Mouse (Mus musculus) gonadal fat pad, adult 2 months (tissue): ENCODE results near the gene Sbno2. TPM values are rescaled to one million over a fixed set of nuclear protein-coding genes. Genes with fewer than 3 reads are reported as not detected.

Experiments
- DNase-seq: peaks from one replicate; pipeline ENCODE4 v3.0.0-alpha.2; 2012; ENCODE audit warnings: low read depth
- polyA plus RNA-seq: library from polyadenylated mRNA; depleted of rRNA; stranded (reverse); fragments of >200 nt; gene quantifications from 2 replicates; pipeline ENCODE4 v1.2.3, GENCODE M21; 2012

Gene Sbno2
- polyA plus RNA-seq, 1 experiment = 38.6 TPM

DNA sequence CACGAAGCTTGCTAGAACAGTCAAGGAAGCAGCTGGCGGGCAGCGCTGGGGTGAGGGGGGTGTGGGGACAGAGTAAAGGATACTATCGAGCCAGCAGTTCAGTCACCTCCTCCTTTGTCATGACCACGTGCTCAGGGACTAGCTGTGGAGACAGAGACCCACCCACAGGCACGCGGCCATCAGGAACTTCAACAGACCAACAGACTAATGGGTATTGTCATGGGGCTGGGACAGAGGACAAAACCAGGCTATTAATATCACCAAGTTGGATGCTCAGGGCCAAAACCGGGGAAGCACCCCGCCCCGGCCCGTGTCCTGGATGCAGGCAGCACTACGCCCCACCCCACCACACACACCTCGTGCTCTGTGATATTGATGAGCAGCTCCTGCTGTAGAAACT lies 68.5 kb downstream of the Sbno2 start:
- no peak for DNase-seq

DNA sequence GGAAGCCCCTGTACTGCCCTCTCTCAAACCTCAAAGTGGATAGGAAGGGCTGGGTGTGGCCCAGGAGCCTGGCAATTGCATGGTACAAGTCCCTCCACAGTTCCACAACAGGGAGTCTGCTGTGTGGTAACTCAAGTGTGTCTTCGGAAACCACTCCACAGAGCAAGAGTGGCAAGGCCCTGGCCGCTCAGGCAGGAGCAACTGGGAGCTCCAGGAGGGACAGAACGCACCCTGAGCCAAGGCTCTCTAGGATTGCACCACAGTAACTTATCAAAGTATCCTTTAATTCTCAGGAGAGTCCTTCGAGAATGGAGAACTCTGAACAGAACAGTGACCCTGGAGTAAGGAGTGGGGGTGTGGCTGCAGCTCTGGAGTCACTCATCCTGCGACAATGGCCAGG lies 69.7 kb downstream of the Sbno2 start:
- DNase-seq = no peak

DNA sequence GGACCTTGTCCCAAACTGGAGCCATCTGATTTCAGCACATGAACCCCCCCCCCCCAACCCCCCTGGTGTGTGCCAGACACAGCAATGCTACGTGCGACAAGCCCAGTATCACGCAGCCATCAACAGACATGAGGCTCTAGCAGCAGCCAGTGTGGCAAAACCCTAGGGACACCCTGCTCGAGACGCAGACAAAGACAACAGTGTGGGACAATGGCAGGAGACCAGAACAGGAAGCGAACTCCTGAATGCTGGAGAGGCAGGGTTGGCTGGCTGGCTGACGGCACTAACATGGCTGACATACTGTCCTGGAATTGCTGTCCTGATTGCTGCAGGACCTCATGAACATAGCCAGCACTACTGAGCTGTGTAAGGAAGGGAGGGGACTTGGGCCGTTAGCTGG lies 70.2 kb downstream of the Sbno2 start:
- no peak for DNase-seq

DNA sequence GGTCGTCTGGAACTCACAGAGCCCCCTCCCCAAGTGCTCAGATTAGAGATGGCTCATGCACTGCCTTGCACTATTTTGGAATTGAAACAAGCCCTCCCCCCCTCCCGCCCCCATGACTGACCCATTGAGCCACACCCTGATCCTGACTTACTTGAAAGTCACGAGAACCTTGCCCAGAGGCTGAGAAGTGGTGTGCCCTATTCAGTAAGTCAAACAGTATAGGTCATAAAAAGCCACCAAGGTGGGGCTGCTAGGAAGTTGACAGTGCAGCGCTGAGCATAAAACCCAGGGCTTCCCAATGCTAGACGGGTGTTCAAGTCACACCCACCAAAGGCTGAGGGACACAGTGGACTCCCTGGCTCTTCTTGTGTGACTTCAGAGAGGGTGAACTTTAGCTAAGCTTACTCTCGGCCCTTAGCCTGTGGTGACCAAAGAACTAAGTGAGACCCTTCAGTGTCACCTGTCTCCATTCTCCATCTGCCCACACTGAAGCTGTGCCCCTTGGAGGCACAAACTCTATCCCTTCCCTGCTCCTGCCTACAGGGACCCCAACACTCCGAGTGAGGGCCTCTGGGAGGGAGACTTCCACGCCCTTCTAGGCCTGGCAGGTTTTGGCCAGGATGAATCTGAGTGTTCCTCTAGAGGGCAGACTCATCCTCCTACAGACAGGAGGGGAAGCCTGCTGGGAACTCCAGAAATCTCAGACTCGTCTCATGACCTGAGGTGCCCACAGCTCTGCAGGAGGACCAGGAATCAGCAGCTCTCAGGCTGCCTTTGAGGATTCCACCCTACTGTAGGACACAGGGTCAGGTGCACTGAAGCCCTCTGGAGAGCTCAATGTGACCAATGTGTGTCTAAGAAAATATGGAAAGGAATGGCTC lies 71.6 kb downstream of the Sbno2 start:
- no peak for DNase-seq

DNA sequence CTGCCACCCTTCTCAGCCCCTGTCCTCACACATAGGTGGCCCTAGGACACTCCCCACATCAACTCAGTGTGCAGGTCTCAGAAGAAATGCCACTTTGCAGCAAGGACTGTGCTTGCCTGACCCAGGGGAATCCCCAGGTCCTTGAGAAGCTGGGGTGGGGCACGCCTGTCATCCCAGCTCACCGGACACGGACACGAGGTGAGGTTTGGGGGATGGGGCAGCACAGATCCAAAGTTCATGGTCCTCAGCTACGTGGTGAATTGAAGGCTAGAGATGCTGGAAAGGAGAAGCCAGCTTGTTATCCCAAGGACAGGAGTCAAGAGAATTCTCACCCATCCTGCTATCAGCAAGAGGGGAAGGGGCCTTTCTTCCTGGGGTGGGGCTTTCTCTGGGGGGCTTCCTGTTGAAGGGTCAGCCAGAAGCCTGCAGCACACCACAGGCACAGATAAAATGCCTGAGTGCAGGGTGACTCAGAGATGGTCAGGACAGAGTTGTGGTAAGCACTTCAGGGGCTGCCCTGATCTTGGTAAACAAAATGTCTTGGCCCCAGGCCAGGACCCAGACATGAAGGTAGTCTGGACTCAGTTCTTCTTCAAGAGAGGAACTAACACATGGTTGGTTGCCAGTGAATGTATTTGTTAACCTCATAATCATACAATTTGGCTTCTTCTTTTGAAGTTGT lies 72.4 kb downstream of the Sbno2 start:
- no peak for DNase-seq

DNA sequence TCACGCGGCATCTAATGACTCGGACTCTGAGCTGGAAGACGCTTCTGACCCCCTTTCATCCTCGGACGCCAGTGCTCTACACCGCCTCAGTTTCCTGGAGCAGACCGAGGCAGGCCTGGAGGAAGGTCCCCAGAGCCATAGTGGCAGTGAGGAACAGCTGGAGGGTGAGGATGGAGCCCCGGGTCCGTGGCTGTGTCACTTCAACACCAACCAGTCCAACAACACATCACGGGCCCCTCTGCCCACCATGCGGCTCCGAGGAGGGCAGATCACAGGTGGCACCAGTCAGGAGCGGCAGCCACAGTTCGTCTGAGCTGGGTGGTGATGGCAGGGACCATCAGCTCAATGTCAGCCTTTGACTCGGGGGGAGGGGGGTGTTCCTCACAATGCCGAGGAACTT lies 74.6 kb downstream of the Sbno2 start:
- DNase-seq = no peak

DNA sequence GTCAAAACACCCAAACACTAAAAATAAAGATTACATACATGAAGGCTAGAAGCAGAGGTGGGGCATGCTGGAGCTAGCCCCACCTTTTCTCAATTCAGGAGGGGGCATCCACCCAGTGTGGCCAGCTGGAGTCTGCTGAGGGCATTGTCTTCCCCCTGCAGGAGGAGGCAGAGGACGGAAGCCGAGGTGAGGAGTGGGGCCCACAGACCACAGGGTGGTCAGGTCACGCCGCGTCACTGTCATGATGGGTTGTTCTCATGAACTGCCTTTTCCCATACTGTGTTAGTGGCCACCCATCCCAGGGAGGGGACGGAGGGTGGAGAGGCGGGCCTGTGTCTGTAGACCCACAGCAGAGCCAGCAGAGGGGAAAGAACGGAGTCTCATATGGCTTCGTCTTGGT lies 75.2 kb downstream of the Sbno2 start:
- DNase-seq = no peak

DNA sequence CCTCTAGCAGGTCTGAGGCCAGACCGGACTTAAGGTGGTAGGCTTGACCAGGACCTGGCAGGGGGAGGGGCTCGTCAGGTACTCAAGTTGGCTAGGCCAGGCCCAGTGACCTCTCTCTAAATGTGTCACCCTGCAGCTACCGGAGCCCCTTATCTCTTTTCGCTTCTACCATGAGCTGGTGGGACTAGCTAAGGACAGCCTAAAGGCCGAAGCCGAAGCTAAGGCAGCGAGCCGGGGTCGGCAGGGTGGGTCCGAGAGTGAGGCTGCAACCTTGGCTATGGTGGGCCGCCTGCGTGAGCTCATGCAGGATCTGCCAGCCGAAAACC lies 76.9 kb downstream of the Sbno2 start:
- no peak for DNase-seq

DNA sequence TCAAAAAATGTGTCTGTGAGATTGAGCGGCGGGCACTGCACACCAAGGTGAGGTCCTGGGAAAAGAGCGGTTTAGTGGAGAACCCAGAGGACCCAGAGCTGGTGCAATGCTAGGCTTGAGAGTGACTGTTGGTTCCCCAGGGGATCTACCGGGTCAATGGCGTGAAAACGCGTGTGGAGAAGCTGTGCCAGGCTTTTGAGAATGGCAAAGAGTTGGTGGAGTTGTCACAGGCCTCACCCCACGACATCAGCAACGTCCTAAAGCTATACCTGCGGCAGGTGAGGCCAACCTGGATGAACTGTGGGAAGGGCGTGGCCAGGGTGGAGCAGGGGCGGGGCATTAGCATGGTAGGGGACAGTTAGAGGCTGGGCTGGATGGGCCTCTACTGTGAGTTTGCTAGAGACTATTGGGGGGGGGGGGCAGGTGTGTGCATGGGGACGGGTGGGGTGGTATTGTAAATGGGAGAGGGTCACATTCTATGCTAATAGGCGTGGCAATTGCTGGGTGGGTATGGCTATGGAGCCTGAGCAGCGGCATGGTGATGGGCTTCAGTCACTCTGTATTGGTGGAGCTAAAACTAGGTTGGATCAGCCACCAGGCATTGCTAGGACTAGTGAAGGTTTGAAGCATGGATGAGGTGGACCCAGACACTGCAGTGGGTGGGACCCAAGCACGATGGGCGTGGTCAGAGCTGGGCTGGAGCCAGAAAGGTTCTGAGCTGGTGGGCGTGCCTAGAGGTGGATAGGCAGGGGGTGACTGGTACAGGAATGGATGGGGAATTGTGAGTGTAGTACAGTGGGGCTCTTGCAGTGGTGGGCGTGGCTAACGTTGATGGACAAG lies 77.5 kb downstream of the Sbno2 start:
- DNase-seq = no peak

DNA sequence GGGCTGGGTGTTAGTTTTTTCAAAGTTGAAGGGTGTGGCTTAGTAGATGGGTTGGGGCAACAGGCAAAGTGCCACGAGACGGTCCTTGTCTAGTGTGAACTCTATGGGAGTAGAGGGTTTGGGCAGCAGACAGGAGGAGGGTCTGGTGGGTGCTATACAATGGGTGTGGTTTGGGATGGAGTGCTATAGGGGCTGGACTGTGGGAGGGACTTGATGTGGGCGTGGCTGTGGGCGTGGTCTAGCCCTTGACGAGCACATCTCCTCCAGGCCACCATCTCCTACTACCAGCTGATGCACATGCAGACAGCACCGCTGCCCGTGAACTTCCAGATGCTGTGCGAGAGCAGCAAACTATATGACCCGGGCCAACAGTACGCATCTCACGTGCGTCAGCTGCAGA lies 79.5 kb downstream of the Sbno2 start:
- no peak for DNase-seq

DNA sequence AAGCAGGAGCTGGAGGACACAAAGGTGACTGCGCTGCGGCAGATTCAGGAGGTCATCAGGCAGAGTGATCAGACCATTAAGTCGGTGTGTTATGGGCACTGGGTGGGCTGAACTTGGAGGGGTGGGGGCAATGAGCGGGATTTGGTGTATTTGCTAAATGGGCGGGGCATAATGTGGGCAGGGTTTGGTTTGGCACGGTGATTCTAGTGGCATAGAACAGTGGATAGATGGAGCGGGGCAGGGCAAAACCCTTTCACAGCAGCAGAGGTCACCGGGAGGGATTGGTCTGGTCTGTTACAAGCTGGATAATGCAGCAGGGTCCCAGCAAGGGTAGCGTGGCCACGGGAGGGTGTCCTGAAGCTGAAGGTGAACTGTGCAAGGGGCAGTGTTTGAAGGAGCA lies 79.9 kb downstream of the Sbno2 start:
- no peak for DNase-seq

DNA sequence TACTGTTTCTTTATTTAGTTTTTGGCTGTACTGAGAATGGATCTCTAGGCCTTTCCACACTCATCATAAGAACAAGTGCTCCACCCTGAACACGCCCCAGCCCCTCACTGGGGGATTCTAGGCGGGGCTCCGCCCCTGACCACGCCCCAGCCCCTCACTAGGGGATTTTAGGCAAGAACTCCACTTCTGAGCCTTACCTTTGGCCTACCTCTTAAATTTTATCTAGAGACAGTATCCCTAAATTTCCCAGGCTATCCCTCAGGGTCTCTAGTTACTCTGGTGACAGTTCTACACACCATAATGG lies 80.4 kb downstream of the Sbno2 start:
- no peak for DNase-seq

DNA sequence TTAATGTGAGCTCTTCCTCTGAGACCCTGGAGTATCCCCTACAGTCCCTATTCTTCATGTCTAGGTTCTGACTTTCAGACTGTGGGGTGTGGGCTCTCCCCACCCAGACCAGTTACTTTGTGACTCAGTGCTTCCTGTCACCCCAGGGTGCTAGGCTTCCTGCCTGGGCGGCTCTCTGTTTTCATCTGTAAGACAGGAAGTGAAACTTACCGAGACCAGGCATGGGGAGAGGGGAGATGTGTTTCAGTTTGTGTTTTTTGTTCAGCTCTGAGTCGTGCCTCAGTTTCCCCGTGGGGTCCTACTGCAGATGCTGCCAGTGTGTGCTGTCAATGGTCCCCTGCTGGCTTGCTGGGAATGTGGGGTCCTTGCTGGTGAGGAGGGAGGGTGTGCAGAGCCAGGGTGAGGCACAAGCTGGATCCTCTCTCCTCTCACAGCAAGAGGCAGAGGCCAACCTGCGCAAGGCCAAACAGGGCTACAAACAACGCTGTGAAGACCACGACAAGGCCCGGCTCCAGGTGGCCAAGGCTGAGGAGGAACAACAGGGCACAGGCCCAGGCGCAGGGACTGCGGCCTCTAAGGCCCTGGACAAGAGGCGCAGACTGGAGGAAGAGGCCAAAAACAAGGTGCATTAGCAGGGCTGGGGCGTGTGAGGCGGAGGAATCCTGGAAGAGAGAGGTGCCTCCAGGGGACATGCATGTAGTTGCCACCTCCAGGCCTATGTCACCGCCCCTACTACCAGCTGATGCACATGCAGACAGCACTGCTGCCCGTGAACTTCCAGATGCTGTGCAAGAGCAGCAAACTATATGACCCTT lies 80.9 kb downstream of the Sbno2 start:
- no peak for DNase-seq

DNA sequence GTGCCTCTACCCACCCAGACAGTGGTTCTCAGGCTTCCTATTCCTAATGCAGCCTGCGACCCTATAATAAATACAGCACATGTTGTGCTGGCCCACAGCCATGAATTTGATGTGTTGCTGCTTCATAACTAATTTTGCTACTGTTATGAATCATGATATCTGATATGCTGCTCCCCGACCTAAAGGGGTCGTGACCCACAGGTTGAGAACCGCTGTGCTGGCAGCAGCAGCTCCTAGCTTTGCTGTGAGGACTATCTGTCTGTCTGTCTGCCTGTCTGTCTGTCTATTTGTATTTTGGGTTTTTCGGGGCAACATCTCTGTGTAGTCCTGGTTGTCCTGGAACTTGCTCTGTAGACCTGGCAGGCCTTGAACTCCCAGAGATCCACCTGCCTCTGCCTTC lies 81.6 kb downstream of the Sbno2 start:
- DNase-seq = no peak

DNA sequence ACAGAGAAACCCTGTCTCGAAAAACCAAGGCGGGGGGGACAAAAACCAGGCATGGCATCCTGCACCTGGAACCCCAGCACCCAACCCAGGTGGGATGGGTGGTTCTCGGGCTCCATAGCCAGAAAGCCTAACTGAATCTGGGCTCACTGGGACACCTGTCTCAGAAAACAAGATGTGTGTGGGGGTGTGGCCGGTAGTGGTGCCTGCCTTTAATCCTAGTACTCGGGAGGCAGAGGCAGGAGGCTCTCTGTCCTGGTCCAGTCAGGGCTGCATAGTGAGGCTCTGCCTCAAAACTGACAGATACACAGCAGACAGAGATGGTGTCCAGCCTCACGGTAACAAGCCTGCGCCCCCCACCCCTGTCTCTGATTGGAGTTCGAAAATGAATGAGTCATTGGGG lies 82.6 kb downstream of the Sbno2 start:
- no peak for DNase-seq

DNA sequence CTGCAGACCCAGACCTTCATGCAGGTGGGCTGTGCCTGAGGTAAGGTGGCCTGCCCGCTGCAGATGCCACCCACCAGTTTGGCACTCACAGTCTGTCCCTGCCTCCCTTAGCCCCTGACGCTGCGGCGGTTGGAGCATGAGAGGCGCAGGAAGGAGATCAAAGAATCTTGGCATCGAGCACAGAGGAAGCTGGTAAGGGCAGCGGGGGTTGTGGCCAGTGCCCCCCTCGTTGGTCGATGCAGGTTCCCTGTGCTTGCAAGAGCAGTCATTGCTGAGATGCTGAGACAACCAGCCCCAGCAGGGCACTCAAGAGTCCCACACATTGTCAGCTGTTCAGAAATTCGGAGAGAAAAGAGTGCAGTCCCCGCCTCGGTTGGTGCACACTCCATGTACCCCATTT lies 83.2 kb downstream of the Sbno2 start:
- no peak for DNase-seq

DNA sequence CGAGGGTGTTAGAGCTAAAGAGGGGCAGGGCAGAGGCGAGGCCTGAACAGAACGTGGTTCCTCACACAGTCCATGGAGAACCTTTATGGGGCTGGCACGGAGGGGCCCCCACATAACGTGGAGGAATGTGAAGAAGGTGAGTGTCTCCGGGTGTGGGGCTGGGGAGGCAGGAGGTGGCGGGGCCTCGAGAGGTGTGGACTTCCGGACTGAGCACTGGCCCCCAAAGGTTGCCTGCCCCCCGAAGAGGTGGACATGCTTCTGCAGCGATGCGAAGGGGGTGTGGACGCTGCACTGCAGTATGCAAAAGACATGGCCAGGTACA lies 84.1 kb downstream of the Sbno2 start:
- DNase-seq = no peak

DNA sequence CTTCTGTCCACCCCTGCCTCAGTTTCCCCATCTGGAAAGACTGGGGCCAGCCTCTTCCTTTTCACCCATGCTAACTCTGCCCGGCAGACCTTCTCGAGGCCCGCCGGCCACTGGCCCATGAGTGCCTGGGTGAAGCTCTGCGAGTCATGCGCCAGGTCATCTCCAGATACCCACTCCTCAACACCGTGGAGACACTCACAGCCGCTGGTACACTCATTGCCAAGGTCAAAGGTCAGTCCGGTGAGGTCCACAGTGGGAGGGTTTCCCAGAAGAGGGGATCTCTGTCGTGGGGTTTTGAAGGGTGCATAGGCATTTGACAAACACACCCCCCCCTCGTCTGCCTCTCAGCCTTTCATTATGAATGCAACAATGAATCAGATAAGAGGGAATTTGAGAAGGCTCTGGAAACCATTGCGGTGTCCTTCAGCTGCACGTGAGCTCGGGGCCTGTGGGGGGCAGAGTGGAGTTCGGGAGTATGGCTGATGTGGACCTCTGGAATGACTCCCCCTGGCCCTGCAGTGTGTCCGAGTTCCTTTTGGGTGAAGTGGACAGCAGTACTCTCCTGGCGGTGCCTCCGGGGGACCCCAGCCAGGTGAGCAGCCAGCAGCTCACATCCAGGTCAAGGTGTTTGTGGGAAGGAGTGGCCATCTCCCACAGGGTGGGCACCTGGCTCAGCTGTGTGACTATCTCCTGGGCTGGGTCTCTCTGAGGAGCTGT lies 84.6 kb downstream of the Sbno2 start:
- no peak for DNase-seq

DNA sequence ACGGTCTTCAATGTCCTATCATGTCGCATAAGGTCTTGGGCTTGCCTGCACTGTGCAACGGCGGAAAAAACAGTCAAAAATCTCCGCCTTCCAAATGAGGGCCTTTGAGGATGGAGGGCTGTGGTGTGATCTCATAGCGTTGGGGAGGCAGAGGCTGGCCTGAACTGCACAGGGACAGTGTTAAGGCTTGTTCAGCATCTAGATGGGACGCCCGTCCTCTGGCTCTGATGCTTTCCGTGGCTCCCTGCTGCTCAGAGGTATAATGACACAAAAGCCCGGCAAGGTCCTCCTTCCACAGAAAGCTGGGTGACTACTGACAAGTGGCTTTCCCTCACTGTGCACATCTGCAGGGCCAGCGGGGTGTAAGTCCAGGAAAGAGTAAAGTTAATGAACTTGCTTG lies 85.2 kb downstream of the Sbno2 start:
- DNase-seq = no peak

DNA sequence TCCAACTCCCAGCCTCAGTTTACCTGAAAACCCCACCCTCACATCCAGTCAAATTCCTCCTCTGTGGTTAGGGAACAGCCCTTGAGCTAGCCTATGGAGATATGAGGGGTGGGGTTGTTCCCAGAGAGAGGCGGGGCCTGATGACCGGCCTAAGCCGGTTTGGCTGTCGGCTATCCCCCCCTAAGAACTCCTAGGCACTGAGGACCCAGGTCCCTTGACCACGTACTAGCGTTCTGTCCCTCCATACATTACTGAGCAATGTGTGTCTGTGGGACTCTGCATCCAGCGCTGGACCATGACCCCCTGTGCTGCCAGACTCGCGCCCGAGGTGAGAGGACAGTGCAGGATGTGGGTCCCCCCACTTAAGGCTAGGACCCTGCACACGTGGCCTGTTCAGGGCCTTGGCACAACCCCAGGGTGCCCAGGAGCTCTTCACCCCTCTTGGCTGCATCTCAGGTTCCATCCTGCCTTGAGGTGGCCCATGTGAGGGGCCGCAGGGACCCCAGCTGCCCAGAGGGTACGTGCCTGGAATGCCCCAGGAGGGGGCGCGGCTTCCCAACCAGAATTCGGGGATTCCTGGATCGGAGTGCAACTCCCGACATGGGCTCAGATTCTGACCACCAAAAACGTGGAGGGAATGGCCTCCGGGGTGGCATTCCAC lies 85.8 kb downstream of the Sbno2 start:
- DNase-seq = no peak

DNA sequence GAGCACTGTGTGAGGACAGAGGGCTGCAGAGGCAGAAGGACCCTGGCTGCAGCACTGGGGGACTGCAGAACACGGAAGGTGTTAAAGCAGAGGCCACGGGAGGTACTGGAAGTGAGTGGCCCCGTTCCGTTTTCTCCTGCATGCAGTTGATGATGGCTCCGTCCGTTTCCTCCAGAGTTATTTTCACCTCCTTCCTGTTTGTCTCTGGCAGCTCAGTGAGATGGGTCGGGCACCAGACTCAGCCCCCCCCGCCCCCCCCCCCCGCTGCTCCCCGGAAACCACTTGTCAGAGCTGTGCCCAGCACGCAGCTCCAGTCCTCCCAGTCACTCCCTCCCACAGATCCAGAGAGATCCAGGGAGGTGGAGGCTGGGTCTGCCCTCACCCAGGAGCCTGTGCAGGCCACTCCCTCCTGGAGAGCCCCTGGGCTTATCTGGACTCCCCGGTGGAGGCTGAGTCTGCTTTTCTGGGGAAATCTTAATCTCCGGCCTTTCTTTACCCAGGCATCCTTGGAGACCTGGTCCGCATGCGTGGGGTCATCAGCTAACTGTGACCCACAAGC lies 86.6 kb downstream of the Sbno2 start:
- no peak for DNase-seq
